9 mouse cellular contexts compared by ENCODE assay signal in the genomic region with DNA sequence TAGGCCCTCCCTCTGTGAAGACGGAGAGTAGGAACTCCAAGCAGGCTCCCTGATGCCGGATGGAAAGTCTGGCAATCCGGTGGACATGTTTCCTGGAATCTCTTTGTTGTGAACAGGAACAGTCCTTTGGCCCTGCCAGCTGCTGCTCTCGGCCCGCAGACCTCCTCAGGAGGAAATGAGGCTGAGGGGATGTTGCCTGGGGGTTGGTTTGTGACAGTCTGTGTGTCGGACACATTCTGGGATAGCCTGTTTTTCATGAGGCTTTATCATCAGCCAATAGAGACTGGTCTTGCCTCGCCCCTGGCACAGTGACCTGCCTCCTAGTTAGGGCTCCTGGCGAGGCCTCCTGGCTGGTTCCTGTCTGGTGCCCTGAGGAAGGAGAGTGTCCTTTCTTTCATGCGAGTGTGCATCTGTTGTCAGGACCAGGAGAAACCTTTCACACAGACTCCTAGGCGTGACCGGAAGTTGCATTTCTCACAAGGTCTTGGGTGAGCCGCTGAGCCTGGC.
A peak's percentile ranks its signal among the peaks of the same experiment; 100 is the strongest.
DNase-seq lines count a peak whose midpoint lies in the region; ATAC-seq and TF ChIP-seq lines count a peak whose summit lies in the region.
"Had no signal": no experiment of that assay in that cellular context is flagged by ENCODE, and none has a peak within 500 bp of the region (broad histone marks: within the 10 kb centered on the region; RNA-seq: fewer than 3 reads in every experiment).

No protein-coding gene starts in this region.

- WGBS in forebrain, embryonic 12.5 days = 80% methylated on average over 12 of the region's 12 CpGs
- WGBS in forebrain, embryonic 13.5 days = 79% methylated on average over 12 of the region's 12 CpGs
- 45% methylated on average over 12 of the region's 12 CpGs for WGBS in limb, embryonic 14.5 days

- peaks cover 13% of the 10 kb centered on the region; the same call in 1 of the 2 replicates for H3K4me1 ChIP-seq in forebrain, embryonic 12.5 days
- H3K4me1 ChIP-seq in forebrain, embryonic 13.5 days = no peaks in the 10 kb centered on the region
- peaks cover 17% of the 10 kb centered on the region for H3K4me1 ChIP-seq in brown adipose tissue, adult 24 weeks (ENCODE audit: control insufficient read depth, insufficient read depth, insufficient read length, low read length)
- peaks cover 25% of the 10 kb centered on the region for H3K4me1 ChIP-seq in limb, embryonic 14.5 days (ENCODE audit: control insufficient read depth, insufficient read depth, low read length)

- ATAC-seq in forebrain, embryonic 12.5 days (ENCODE audit: low FRiP score) = no peak
- ATAC-seq in forebrain, embryonic 13.5 days = no peak
- no peak for ATAC-seq in limb, embryonic 14.5 days (ENCODE audit: low FRiP score, low read depth)

- no peak overlapping the region for H3K9ac ChIP-seq in forebrain, embryonic 12.5 days
- H3K9ac ChIP-seq in forebrain, embryonic 13.5 days = no peak overlapping the region
- no peak overlapping the region for H3K9ac ChIP-seq in limb, embryonic 14.5 days (ENCODE audit: low read depth, low read length, severe bottlenecking)

- H3K36me3 ChIP-seq in forebrain, embryonic 12.5 days (replicated peaks) = no peaks in the 10 kb centered on the region
- no peaks in the 10 kb centered on the region for H3K36me3 ChIP-seq in forebrain, embryonic 13.5 days (ENCODE audit: poor library complexity, severe bottlenecking)
- no peaks in the 10 kb centered on the region for H3K36me3 ChIP-seq in limb, embryonic 14.5 days (ENCODE audit: control insufficient read depth, insufficient read depth, low read length)

- no peak overlapping the region for H3K4me3 ChIP-seq in forebrain, embryonic 12.5 days (replicated peaks)
- no peak overlapping the region for H3K4me3 ChIP-seq in forebrain, embryonic 13.5 days
- no peak overlapping the region for H3K4me3 ChIP-seq in brown adipose tissue, adult 24 weeks (ENCODE audit: insufficient read depth, low read depth, low read length)
- no peak overlapping the region for H3K4me3 ChIP-seq in limb, embryonic 14.5 days (replicated peaks; ENCODE audit: low read length)

- intact Hi-C loops in heart, postnatal 36 days (cut with DNase I) = no loop called here

- H3K9me3 ChIP-seq in forebrain, embryonic 12.5 days = no peaks in the 10 kb centered on the region
- H3K9me3 ChIP-seq in forebrain, embryonic 13.5 days (replicated peaks) = no peaks in the 10 kb centered on the region
- H3K9me3 ChIP-seq in limb, embryonic 14.5 days (ENCODE audit: control insufficient read depth, low read length) = no peaks in the 10 kb centered on the region

- TF ChIP-seq POLR2A in limb, embryonic 14.5 days (IDR thresholded peaks at IDR 0.05; ENCODE audit: borderline replicate concordance, extremely low read depth, insufficient read depth, insufficient read length) = no peak

- no peak overlapping the region for H3K4me2 ChIP-seq in forebrain, embryonic 12.5 days
- H3K4me2 ChIP-seq in forebrain, embryonic 13.5 days = no peak overlapping the region
- no peak overlapping the region for H3K4me2 ChIP-seq in limb, embryonic 14.5 days (replicated peaks; ENCODE audit: low read depth, low read length, severe bottlenecking)

- peak; percentile 34 to 39 for DNase-seq in heart, postnatal 36 days
- no peak for DNase-seq in limb, embryonic 14.5 days (ENCODE audit: low spot score)
- DNase-seq in retina, embryonic 14.5 days (ENCODE audit: low spot score) = no peak
- no peak for DNase-seq in layer of hippocampus, postnatal 36 days
- DNase-seq in layer of hippocampus, postnatal 14 days (ENCODE audit: low spot score in 2 of 2) = no peak
- DNase-seq: B cell, adult 2 months had no signal

- H3K27ac ChIP-seq in forebrain, embryonic 12.5 days = 0 out of 2 replicates have a peak overlapping the region, but pooled peaks have one; percentile 8
- no peak overlapping the region for H3K27ac ChIP-seq in forebrain, embryonic 13.5 days
- peak overlapping the region; percentile 95 for H3K27ac ChIP-seq in brown adipose tissue, adult 24 weeks (replicated peaks; ENCODE audit: low read depth, low read length)
- H3K27ac ChIP-seq in limb, embryonic 14.5 days (replicated peaks; ENCODE audit: low read depth, low read length) = peak overlapping the region; percentile 71

- no peaks in the 10 kb centered on the region for H3K27me3 ChIP-seq in forebrain, embryonic 12.5 days
- no peaks in the 10 kb centered on the region for H3K27me3 ChIP-seq in forebrain, embryonic 13.5 days
- no peaks in the 10 kb centered on the region for H3K27me3 ChIP-seq in limb, embryonic 14.5 days (ENCODE audit: control insufficient read depth, insufficient read depth, low read length)

Comparison
In these comparisons a context has a peak if more than half of its experiments do, and no peak if none do; other contexts are left out.
1. DNase-seq: peak in heart, postnatal 36 days (2 of 2); none in limb, embryonic 14.5 days (single experiment), retina, embryonic 14.5 days (single experiment), layer of hippocampus, postnatal 36 days (0 of 2) and layer of hippocampus, postnatal 14 days (0 of 2).